Mouse (Mus musculus) liver, adult 2 months (tissue): ENCODE results near the gene Hcfc2. TPM values are rescaled to one million over a fixed set of nuclear protein-coding genes. Genes with fewer than 3 reads are reported as not detected.

Experiments used
- DNase-seq: peaks from one replicate; pipeline ENCODE4 v3.0.0-alpha.2; 2011; ENCODE audit warnings: low read depth, low spot score; ENCODE audit errors: extremely low read depth
- H3K27ac ChIP-seq: fragments of 200-500 bp; replicated peaks from 2 replicates; pipeline ENCODE4 v1.5.1; 2012; ENCODE audit warnings: low read depth, mild to moderate bottlenecking, control low read depth, inconsistent platforms, low read length; ENCODE audit not compliant: insufficient read depth
- H3K27me3 ChIP-seq: fragments of 200-500 bp; 2 replicates; pipeline ENCODE4 v1.6.1; 2012; ENCODE audit warnings: mild to moderate bottlenecking, moderate library complexity, low read length, inconsistent platforms; ENCODE audit not compliant: control insufficient read depth, insufficient read depth
- H3K36me3 ChIP-seq: fragments of 200-500 bp; 2 replicates; pipeline ENCODE4 v1.6.1; 2012; ENCODE audit warnings: low read length, inconsistent platforms; ENCODE audit not compliant: control insufficient read depth, insufficient read depth
- H3K4me1 ChIP-seq: fragments of 200-500 bp; 2 replicates; pipeline ENCODE4 v1.6.1; 2011; ENCODE audit warnings: low read length; ENCODE audit not compliant: control insufficient read depth, insufficient read depth
- H3K4me3 ChIP-seq: fragments of 200-500 bp; 2 replicates; pipeline ENCODE4 v1.5.1; 2011; ENCODE audit warnings: low read depth, mild to moderate bottlenecking, control low read depth, low read length, moderate library complexity; ENCODE audit not compliant: insufficient read depth
- H3K79me2 ChIP-seq: fragments of 200-500 bp; 2 replicates; pipeline ENCODE4 v1.6.1; 2012; ENCODE audit warnings: inconsistent platforms, mild to moderate bottlenecking, low read length, moderate library complexity; ENCODE audit not compliant: control insufficient read depth, insufficient read depth
- H3K9ac ChIP-seq: fragments of 200-500 bp; 2 replicates; pipeline ENCODE4 v1.6.1; 2012; ENCODE audit warnings: low read depth, mild to moderate bottlenecking, control low read depth, inconsistent platforms, low read length
- CTCF ChIP-seq: fragments of 200-500 bp; IDR thresholded peaks from 2 replicates; pipeline ENCODE4 v1.5.1; 2011; ENCODE audit warnings: low read depth, low read length, control low read depth
- POLR2A ChIP-seq: fragments of 200-500 bp; IDR thresholded peaks from 2 replicates; pipeline ENCODE4 v1.6.1; 2011; ENCODE audit warnings: low read length, control low read depth; ENCODE audit not compliant: insufficient read depth; ENCODE audit errors: extremely low read depth
- WGBS: fragments of 180-500 bp; shearing (Covaris S2); methylation state at CpG from one replicate; pipeline ENCODE4 v1.1.7; 2018; 5-methylcytosine and 5-hydroxymethylcytosine counted together
- polyA plus RNA-seq: library from polyadenylated mRNA; depleted of rRNA; stranded (reverse); fragments of >200 nt; gene quantifications from 2 replicates; pipeline ENCODE4 v1.2.3, GENCODE M21; 2012
- total RNA-seq: library from RNA; depleted of rRNA; stranded (reverse); fragments of >200 nt; gene quantifications from 2 replicates; pipeline ENCODE4 v1.2.3, GENCODE M21; 2014

Hcfc2 gene
- total and polyA plus RNA-seq, 2 experiments, result 5.6 to 10.0 TPM

GRCm38 (mm10) chr10:82676949-82677348 is 19.0 kb upstream of the Hcfc2 start:
- no peaks in the 10 kb centered on the region for H3K79me2 ChIP-seq
- DNase-seq, result no peak
- H3K4me3 ChIP-seq, result no peak overlapping the region
- WGBS, result 87% methylated on average over 6 of the region's 6 CpGs
- H3K27ac ChIP-seq, result no peak overlapping the region
- no peak overlapping the region for H3K9ac ChIP-seq
- TF ChIP-seq POLR2A, result no peak
- TF ChIP-seq CTCF, result no peak
- no peaks in the 10 kb centered on the region for H3K27me3 ChIP-seq
- H3K36me3 ChIP-seq, result no peaks in the 10 kb centered on the region
- H3K4me1 ChIP-seq, result no peaks in the 10 kb centered on the region

- no peak overlapping the region for H3K4me3 ChIP-seq
- 89% methylated on average over 5 of the region's 5 CpGs for WGBS
- H3K79me2 ChIP-seq, result no peaks in the 10 kb centered on the region
- DNase-seq, result no peak
- no peak overlapping the region for H3K9ac ChIP-seq
- no peak overlapping the region for H3K27ac ChIP-seq
- no peaks in the 10 kb centered on the region for H3K36me3 ChIP-seq
- H3K4me1 ChIP-seq, result no peaks in the 10 kb centered on the region
- H3K27me3 ChIP-seq, result no peaks in the 10 kb centered on the region
- TF ChIP-seq CTCF (no peak), POLR2A (no peak)
Observed at GRCm38 (mm10) chr10:82680769-82681168, 15.2 kb upstream of the Hcfc2 start.

DNA sequence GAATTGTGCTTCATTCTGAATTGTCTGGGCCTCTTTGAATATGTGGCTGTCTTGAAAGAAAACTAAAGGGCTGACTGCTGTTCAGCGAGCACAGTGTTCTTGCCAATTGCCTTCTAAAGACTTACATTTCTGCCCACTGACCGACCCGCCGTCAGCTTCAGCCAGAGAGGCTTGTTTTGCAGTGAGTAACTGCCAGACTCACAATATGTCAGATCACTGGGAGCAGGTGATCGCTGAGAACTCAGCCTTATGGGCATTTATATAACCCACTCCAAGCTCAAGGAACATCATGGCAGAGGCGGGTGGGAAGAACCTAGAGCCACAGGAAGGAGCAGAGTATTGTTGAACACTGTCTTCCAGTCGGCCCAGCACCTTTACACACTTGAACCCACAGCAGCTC is 14.3 kb upstream of the Hcfc2 start:
- H3K36me3 ChIP-seq, result no peaks in the 10 kb centered on the region
- no peak for DNase-seq
- TF ChIP-seq POLR2A, result no peak
- TF ChIP-seq CTCF, result no peak
- no peak overlapping the region for H3K27ac ChIP-seq
- no peaks in the 10 kb centered on the region for H3K27me3 ChIP-seq
- no peak overlapping the region for H3K9ac ChIP-seq
- WGBS, result 89% methylated on average over 7 of the region's 7 CpGs
- H3K79me2 ChIP-seq, result no peaks in the 10 kb centered on the region
- H3K4me3 ChIP-seq, result no peak overlapping the region
- no peaks in the 10 kb centered on the region for H3K4me1 ChIP-seq

- DNase-seq, result no peak
- H3K4me1 ChIP-seq, result no peaks in the 10 kb centered on the region
- no peaks in the 10 kb centered on the region for H3K27me3 ChIP-seq
- WGBS, result 80% methylated on average over 2 of the region's 2 CpGs
- H3K79me2 ChIP-seq, result no peaks in the 10 kb centered on the region
- no peak overlapping the region for H3K9ac ChIP-seq
- no peak for TF ChIP-seq CTCF
- TF ChIP-seq POLR2A, result no peak
- no peaks in the 10 kb centered on the region for H3K36me3 ChIP-seq
- H3K27ac ChIP-seq, result no peak overlapping the region
- no peak overlapping the region for H3K4me3 ChIP-seq
Observed at GRCm38 (mm10) chr10:82685440-82685839, 10.5 kb upstream of the Hcfc2 start.

DNA sequence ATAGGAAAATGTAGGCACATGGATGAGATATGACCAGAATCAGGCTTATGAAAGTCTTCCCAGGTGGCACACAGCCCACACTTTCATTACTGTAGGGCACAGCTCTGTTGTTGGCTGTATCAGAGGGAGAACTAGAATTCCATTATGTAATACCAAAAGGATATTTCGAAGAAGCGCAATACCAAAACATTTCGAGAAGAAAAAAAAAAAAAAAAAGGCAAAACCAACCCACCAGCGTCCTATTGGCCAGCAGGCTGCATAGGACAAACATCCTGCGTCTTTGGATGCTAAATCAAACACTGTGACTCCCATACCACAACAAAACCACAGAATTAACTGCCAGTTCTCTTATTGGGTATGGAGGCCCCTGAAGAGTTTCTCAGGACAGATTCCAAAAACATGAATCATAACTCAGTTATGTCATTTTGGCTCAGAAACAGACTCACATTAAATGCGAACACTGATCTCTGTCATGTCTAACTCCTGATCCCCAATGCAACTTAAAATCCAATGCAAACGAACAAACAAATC is 6.2 kb upstream of the Hcfc2 start:
- TF ChIP-seq CTCF, result no peak
- Histone ChIP-seq H3K4me1 (no peaks in the 10 kb centered on the region), H3K9ac (no peak overlapping the region), H3K27ac (no peak overlapping the region), H3K36me3 (no peaks in the 10 kb centered on the region), H3K4me3 (no peak overlapping the region), H3K79me2 (no peaks in the 10 kb centered on the region), H3K27me3 (no peaks in the 10 kb centered on the region)
- WGBS, result 69% methylated on average over 7 of the region's 7 CpGs
- no peak for DNase-seq

- 14% methylated on average over 14 of the region's 14 CpGs for whole genome bisulfite sequencing
- Histone ChIP-seq H3K36me3 (no peaks in the 10 kb centered on the region), H3K4me3 (no peak within 1 kb of the TSS; the same call in 1 of the 2 replicates), H3K9ac (no peak within 1 kb of the TSS), H3K4me1 (no peaks in the 10 kb centered on the region), H3K27me3 (no peaks in the 10 kb centered on the region), H3K27ac (no peak within 1 kb of the TSS), H3K79me2 (no peaks in the 10 kb centered on the region)
- TF ChIP-seq CTCF (no peak), POLR2A (no peak)
- DNase-seq, result no peak
Observed at GRCm38 (mm10) chr10:82690494-82690893, 5.5 kb upstream of the Hcfc2 start, which contains the start of gene Glt8d2. Glt8d2 (minus strand) TSS chr10:82690650.
